9 mouse cellular contexts compared by ENCODE assay signal in genomic region chr4:49626973-49627372, GRCm38 (mm10). TPM values are rescaled to one million over a fixed set of nuclear protein-coding genes. Genes with fewer than 3 reads are reported as not detected.
DNase-seq lines count a peak whose midpoint lies in the region; ATAC-seq and TF ChIP-seq lines count a peak whose summit lies in the region.
"Had no signal": no experiment of that assay in that cellular context is flagged by ENCODE, and none has a peak within 500 bp of the region (broad histone marks: within the 10 kb centered on the region; RNA-seq: fewer than 3 reads in every experiment).

No protein-coding gene starts in this region.

- ATAC-seq in hindbrain, embryonic 13.5 days (ENCODE audit: low FRiP score), result no peak
- ATAC-seq in monocyte, adult 5-6 weeks (replicated peaks; ENCODE audit: insufficient number of reproducible peaks, low FRiP score, low TSS enrichment, poor library complexity, severe bottlenecking), result 0 out of 2 replicates have a peak, but pooled peaks have one; percentile 48
- ATAC-seq in stomach, postnatal 0 days (ENCODE audit: low FRiP score, low TSS enrichment), result no peak

- no peaks in the 10 kb centered on the region for H3K9me3 ChIP-seq in hindbrain, embryonic 10.5 days
- no peaks in the 10 kb centered on the region for H3K9me3 ChIP-seq in hindbrain, embryonic 13.5 days
- H3K9me3 ChIP-seq in stomach, postnatal 0 days (ENCODE audit: control insufficient read depth, low read length), result no peaks in the 10 kb centered on the region
- H3K9me3 ChIP-seq: neural tube, embryonic 13.5 days had no signal

- no peak overlapping the region for H3K27ac ChIP-seq in hindbrain, embryonic 10.5 days
- H3K27ac ChIP-seq in hindbrain, embryonic 13.5 days, result no peak overlapping the region
- H3K27ac ChIP-seq in left cerebral cortex, adult 2 months, result no peak overlapping the region
- no peak overlapping the region for H3K27ac ChIP-seq in stomach, postnatal 0 days (replicated peaks)
- H3K27ac ChIP-seq: neural tube, embryonic 13.5 days had no signal

- no peak overlapping the region for H3K4me2 ChIP-seq in hindbrain, embryonic 13.5 days
- H3K4me2 ChIP-seq in stomach, postnatal 0 days (replicated peaks; ENCODE audit: low read depth), result no peak overlapping the region
- H3K4me2 ChIP-seq: neural tube, embryonic 13.5 days had no signal

- no peak overlapping the region for H3K4me3 ChIP-seq in hindbrain, embryonic 10.5 days
- H3K4me3 ChIP-seq in hindbrain, embryonic 13.5 days, result no peak overlapping the region
- H3K4me3 ChIP-seq in left cerebral cortex, adult 2 months, result no peak overlapping the region
- H3K4me3 ChIP-seq in stomach, postnatal 0 days (ENCODE audit: low read depth, low read length), result no peak overlapping the region
- H3K4me3 ChIP-seq: neural tube, embryonic 13.5 days had no signal

- H3K36me3 ChIP-seq in hindbrain, embryonic 10.5 days, result no peaks in the 10 kb centered on the region
- no peaks in the 10 kb centered on the region for H3K36me3 ChIP-seq in hindbrain, embryonic 13.5 days
- no peaks in the 10 kb centered on the region for H3K36me3 ChIP-seq in stomach, postnatal 0 days (ENCODE audit: control insufficient read depth, insufficient read depth, low read length)
- H3K36me3 ChIP-seq: neural tube, embryonic 13.5 days had no signal

- TF ChIP-seq CTCF in left cerebral cortex, adult 2 months (IDR thresholded peaks at IDR 0.05), result peak; percentile 87
- peak; percentile 89 for TF ChIP-seq CTCF in stomach, postnatal 0 days (IDR thresholded peaks at IDR 0.05; ENCODE audit: low read depth)

- H3K27me3 ChIP-seq in hindbrain, embryonic 10.5 days (ENCODE audit: insufficient read depth, poor library complexity, severe bottlenecking), result no peaks in the 10 kb centered on the region
- no peaks in the 10 kb centered on the region for H3K27me3 ChIP-seq in hindbrain, embryonic 13.5 days
- no peaks in the 10 kb centered on the region for H3K27me3 ChIP-seq in stomach, postnatal 0 days (ENCODE audit: control insufficient read depth, insufficient read depth, low read length)
- H3K27me3 ChIP-seq: neural tube, embryonic 13.5 days had no signal

- TF ChIP-seq EP300 in stomach, postnatal 0 days (optimal IDR thresholded peaks at IDR 0.05), result no peak

- no peaks in the 10 kb centered on the region; the same call in 1 of the 2 replicates for H3K4me1 ChIP-seq in hindbrain, embryonic 10.5 days (replicated peaks)
- H3K4me1 ChIP-seq in hindbrain, embryonic 13.5 days (replicated peaks), result no peaks in the 10 kb centered on the region
- no peaks in the 10 kb centered on the region for H3K4me1 ChIP-seq in stomach, postnatal 0 days (replicated peaks; ENCODE audit: control insufficient read depth, insufficient read depth)
- H3K4me1 ChIP-seq: neural tube, embryonic 13.5 days had no signal

- 10% methylated on average over 3 of the region's 3 CpGs for whole genome bisulfite sequencing in hindbrain, embryonic 10.5 days
- 2% methylated on average over 3 of the region's 3 CpGs for WGBS in hindbrain, embryonic 13.5 days
- WGBS in stomach, postnatal 0 days, result under 1% methylated on average over 3 of the region's 3 CpGs

- intact Hi-C loops in heart, postnatal 14 days (cut with DNase I), result loop anchor here (1.0 to 5.0 kb wide), 2 partner anchors 60 to 105 kb away; partner anchors contain the start of genes Mrpl50 and Zfp189
- intact Hi-C loops in left cerebral cortex, adult 2 months (cut with DNase I), result loop anchor here (1.0 to 5.0 kb wide), 3 partner anchors 60 to 935 kb away; no protein-coding TSS in a partner anchor

- H3K9ac ChIP-seq in hindbrain, embryonic 13.5 days, result no peak overlapping the region
- no peak overlapping the region for H3K9ac ChIP-seq in stomach, postnatal 0 days (ENCODE audit: low read length)
- H3K9ac ChIP-seq: neural tube, embryonic 13.5 days had no signal

- peak; percentile 59 for DNase-seq in hindbrain, embryonic 10.5 days (ENCODE audit: low spot score)
- peak; percentile 59 for DNase-seq in adrenal gland, adult 2 months
- peak; percentile 82 for DNase-seq in embryo, embryonic 11 days
- DNase-seq in heart, postnatal 14 days, result peak; percentile 76 to 85
- DNase-seq in left cerebral cortex, adult 2 months (ENCODE audit: extremely low spot score in 1 of 2, low spot score in 2 of 2), result peak; percentile 77
- DNase-seq in stomach, postnatal 0 days (ENCODE audit: low spot score), result peak; percentile 81

RNA-seq across cellular contexts. Expression of gene Rnf20, which starts 4.8 kb away (rescaled TPM):
- polyA plus RNA-seq in hindbrain, embryonic 10.5 days (2016; fragmentation: Nextera tagmentation; extraction: Ambion mirVana), result 41.1 and 50.7 TPM in 2 replicates
- polyA plus RNA-seq in hindbrain, embryonic 13.5 days (2015; fragmentation: Nextera tagmentation; extraction: Ambion mirVana), result 57.8 and 58.4 TPM in 2 replicates
- total RNA-seq in adrenal gland, adult 2 months (2021), result 10 to 100 TPM; 46.8 to 54.3 TPM
- polyA plus RNA-seq in adrenal gland, adult 2 months (2012; rRNA removed), result 22.2 and 24.1 TPM in 2 replicates
- total RNA-seq in heart, postnatal 14 days (2021), result 10 to 100 TPM; 36.9 to 37.1 TPM
- 10 to 100 TPM; 75.1 to 76.9 TPM for total RNA-seq in left cerebral cortex, adult 2 months (2021)
- 187 to 231 TPM (median 228 TPM) in 3 replicates for total RNA-seq in monocyte, adult 5-6 weeks (2017)
- 14.3 and 17.4 TPM in 2 replicates for polyA plus RNA-seq in stomach, postnatal 0 days (2015; fragmentation: Nextera tagmentation; extraction: Ambion mirVana)

RNA-seq across cellular contexts. Expression of gene Tmem246, which starts 29.3 kb away (rescaled TPM):
- 14.2 and 21.4 TPM in 2 replicates for polyA plus RNA-seq in hindbrain, embryonic 10.5 days (2016; fragmentation: Nextera tagmentation; extraction: Ambion mirVana)
- polyA plus RNA-seq in hindbrain, embryonic 13.5 days (2015; fragmentation: Nextera tagmentation; extraction: Ambion mirVana), result 62.7 and 67.1 TPM in 2 replicates
- total RNA-seq in adrenal gland, adult 2 months (2021), result 10 to 100 TPM in 1 of 2 experiments, 1 to 10 TPM in 1; 9.7 to 14.4 TPM
- 12.8 and 17.0 TPM in 2 replicates for polyA plus RNA-seq in adrenal gland, adult 2 months (2012; rRNA removed)
- 10 to 100 TPM; 40.4 to 43.5 TPM for total RNA-seq in heart, postnatal 14 days (2021)
- 10 to 100 TPM; 69.1 to 70.8 TPM for total RNA-seq in left cerebral cortex, adult 2 months (2021)
- total RNA-seq in monocyte, adult 5-6 weeks (2017), result not detected in 3 replicates
- polyA plus RNA-seq in stomach, postnatal 0 days (2015; fragmentation: Nextera tagmentation; extraction: Ambion mirVana), result 62.6 and 70.0 TPM in 2 replicates

RNA-seq across cellular contexts. Expression of gene Ppp3r2, which starts 54.9 kb away (rescaled TPM):
- polyA plus RNA-seq in hindbrain, embryonic 10.5 days (2016; fragmentation: Nextera tagmentation; extraction: Ambion mirVana), result 0.05 and 0.14 TPM in 2 replicates
- polyA plus RNA-seq in hindbrain, embryonic 13.5 days (2015; fragmentation: Nextera tagmentation; extraction: Ambion mirVana), result 0.28 and 0.42 TPM in 2 replicates
- not detected for total RNA-seq in adrenal gland, adult 2 months (2021)
- not detected in 2 replicates for polyA plus RNA-seq in adrenal gland, adult 2 months (2012; rRNA removed)
- total RNA-seq in heart, postnatal 14 days (2021), result not detected
- under 1 TPM; 0.54 to 0.77 TPM for total RNA-seq in left cerebral cortex, adult 2 months (2021)
- 0.29 to 0.32 TPM in 2 of 3 replicates, not detected in the other for total RNA-seq in monocyte, adult 5-6 weeks (2017)
- polyA plus RNA-seq in stomach, postnatal 0 days (2015; fragmentation: Nextera tagmentation; extraction: Ambion mirVana), result 0.05 TPM in 1 of 2 replicates, not detected in the other

Comparison
In these comparisons a context has a peak if more than half of its experiments do, and no peak if none do; other contexts are left out.
1. RNA of gene Tmem246, which starts 29.3 kb away (total RNA-seq): 69.1 to 70.8 TPM in left cerebral cortex, adult 2 months, 40.4 to 43.5 TPM in heart, postnatal 14 days and 9.7 to 14.4 TPM in adrenal gland, adult 2 months; not detected in monocyte, adult 5-6 weeks; every median in the first group is over 10 times any median in the second.
2. Peak in every context shown above with its lines, with median percentiles within 50 percentile points of each other: DNase-seq.